Mouse (Mus musculus): ENCODE measurements around the gene Gfral.

GRCm38 (mm10) chr9:76162446-76162845, 51.0 kb downstream of the Gfral start:
- TF ChIP-seq CTCF (IDR thresholded peaks at IDR 0.05; ENCODE audit: insufficient read depth, low read length) (no peak), POLR2A (IDR thresholded peaks at IDR 0.05; ENCODE audit: borderline replicate concordance, extremely low read depth, low read depth, low read length) (no peak)

Measured in lung, adult 2 months (tissue).